Mouse (Mus musculus): ENCODE measurements at regions not wholly inside any gene's neighbourhood (a gene's known extent, or its start where the extent isn't known, plus 50 kb on each side); places are given as distances from the start of the nearest gene placed in this dataset.

DNA sequence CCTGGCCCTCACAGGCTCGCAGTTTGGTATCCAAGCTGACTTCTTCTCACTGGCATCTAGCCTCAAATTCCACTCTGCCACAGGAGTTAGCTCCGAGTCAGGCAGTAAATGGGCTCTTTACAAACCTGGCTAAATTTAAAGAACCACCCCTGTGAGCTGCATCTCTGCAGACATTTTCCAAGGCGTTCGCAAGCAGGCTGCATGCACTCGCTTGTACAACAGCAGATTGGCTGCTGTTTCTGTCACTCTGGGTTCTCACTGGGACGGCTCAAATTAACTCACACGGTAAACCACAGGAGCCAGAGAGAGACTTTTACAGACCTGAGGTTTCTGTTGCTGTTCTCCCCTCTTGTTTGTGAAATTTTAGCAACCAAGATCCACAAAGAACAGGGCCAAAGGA lies 321.3 kb upstream of the Noct start:
- Histone ChIP-seq H3K27ac (ENCODE audit: insufficient read depth, low read length) (no peak overlapping the region), H3K4me3 (ENCODE audit: insufficient read depth, low read length) (no peak overlapping the region), H3K4me1 (ENCODE audit: control insufficient read depth, insufficient read depth, low read length) (peaks cover 5% of the 10 kb centered on the region; the same call in 1 of the 2 replicates)
- TF ChIP-seq CTCF (IDR thresholded peaks at IDR 0.05; ENCODE audit: extremely low read depth, insufficient read depth, low read length) (no peak), POLR2A (IDR thresholded peaks at IDR 0.05; ENCODE audit: extremely low read depth, insufficient read depth, low read length) (no peak)

DNA sequence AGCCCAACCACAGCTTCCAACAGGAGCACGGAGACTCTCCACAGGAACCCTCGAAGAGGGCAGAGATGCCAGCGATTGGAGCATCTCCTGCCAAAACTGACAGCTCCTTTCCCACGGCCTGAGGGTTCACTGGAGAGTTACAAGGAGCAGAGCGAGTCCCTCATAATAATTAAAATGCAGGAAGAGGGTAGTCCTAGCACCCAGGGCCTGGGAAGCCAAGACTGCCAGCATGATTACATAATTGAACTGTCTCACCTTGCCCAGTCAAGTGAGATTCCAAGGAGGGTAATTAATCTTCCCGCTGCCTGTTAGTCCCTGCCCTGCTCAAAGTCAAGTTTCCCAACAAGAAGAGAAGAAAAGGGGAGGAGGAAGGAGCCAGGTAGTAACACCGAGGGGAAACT lies 319.5 kb upstream of the Noct start:
- no peak overlapping the region for H3K4me3 ChIP-seq (ENCODE audit: insufficient read depth, low read length)
- TF ChIP-seq POLR2A (IDR thresholded peaks at IDR 0.05; ENCODE audit: extremely low read depth, insufficient read depth, low read length) (no peak), CTCF (IDR thresholded peaks at IDR 0.05; ENCODE audit: extremely low read depth, insufficient read depth, low read length) (no peak)
- peaks cover 5% of the 10 kb centered on the region; the same call in 1 of the 2 replicates for H3K4me1 ChIP-seq (ENCODE audit: control insufficient read depth, insufficient read depth, low read length)
- no peak overlapping the region for H3K27ac ChIP-seq (ENCODE audit: insufficient read depth, low read length)

DNA sequence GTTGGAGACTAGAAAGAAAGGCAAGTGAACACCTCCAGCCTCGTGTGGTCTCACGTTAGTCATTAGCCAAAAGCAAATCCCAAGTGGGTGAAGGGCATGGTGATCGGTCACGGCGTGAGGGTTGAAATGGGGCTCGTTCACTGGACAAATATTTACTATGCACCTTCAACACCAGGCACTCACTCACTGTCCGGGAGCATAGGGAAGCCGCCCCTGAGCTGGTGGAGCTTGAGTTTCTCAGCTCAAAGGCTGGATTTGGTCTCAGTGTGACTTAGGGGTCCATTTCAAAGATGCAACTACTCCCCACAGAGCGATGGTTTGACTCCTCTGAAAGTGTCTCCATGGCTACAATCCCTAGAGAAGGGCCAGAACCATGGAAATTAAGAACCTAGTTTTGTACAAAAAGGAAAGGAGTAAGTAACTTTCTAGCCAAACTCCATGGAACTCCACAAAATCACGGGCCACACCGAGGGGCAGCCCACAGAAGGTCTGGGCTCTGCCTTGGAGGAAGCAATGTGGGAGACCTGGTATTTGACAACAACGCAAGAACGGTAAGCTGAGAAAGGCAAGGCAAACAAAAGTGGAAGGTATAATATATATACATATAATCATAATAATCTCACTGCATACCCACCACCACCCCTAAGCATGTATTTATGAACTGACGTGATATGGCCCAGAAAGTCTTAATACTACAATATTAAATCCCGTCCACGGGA lies 318.8 kb upstream of the Noct start:
- H3K27ac ChIP-seq (ENCODE audit: insufficient read depth, low read length), result no peak overlapping the region
- H3K4me3 ChIP-seq (ENCODE audit: insufficient read depth, low read length), result no peak overlapping the region
- peaks cover 5% of the 10 kb centered on the region; the same call in 1 of the 2 replicates for H3K4me1 ChIP-seq (ENCODE audit: control insufficient read depth, insufficient read depth, low read length)
- TF ChIP-seq POLR2A (IDR thresholded peaks at IDR 0.05; ENCODE audit: extremely low read depth, insufficient read depth, low read length) (no peak), CTCF (IDR thresholded peaks at IDR 0.05; ENCODE audit: extremely low read depth, insufficient read depth, low read length) (no peak)

DNA sequence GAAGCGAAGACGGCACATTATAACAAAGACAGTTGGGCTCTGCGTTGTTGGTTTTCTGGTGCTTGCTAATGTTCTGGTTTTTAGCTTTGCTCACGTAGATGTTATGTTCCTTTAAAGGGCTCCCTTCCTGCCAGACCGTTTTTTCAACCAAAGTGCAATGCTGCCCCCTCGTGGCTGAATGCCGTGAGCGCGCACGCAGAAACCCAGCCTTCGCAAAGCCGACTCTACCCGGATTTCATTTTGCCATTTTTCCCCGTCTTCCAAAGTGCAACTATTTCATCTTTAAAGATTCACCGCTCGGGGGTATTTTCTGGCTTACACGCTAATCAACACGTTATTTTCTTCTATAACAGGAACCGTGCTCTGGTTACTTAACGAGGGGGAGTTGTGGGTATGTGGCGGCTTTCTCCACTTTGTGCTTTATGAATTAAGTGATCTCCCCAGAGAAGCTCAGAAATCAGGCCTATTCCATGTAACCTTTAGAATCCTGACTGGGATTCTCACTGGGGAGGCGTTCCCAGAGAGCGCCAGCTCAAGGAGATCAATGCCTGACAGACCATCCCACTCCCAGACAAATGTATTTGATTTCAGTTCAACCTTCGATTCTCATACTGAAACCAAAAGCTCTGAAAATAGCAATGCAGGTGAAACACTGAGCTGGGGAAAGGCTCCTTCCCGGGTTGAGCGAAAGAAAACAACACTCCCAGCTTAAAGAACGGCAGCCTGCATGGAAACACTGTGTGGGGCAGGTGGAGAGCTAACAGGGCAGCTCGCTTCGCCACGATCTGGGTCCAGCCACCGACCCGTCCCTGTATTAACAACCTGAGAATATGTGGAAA lies 318.0 kb upstream of the Noct start:
- peaks cover 5% of the 10 kb centered on the region; the same call in 1 of the 2 replicates for H3K4me1 ChIP-seq (ENCODE audit: control insufficient read depth, insufficient read depth, low read length)
- TF ChIP-seq POLR2A (IDR thresholded peaks at IDR 0.05; ENCODE audit: extremely low read depth, insufficient read depth, low read length), result no peak
- TF ChIP-seq CTCF (IDR thresholded peaks at IDR 0.05; ENCODE audit: extremely low read depth, insufficient read depth, low read length), result peak; percentile 92
- 0 out of 2 replicates have a peak overlapping the region, but pooled peaks have one; percentile 17 for H3K27ac ChIP-seq (ENCODE audit: insufficient read depth, low read length)
- H3K4me3 ChIP-seq (ENCODE audit: insufficient read depth, low read length), result no peak overlapping the region

DNA sequence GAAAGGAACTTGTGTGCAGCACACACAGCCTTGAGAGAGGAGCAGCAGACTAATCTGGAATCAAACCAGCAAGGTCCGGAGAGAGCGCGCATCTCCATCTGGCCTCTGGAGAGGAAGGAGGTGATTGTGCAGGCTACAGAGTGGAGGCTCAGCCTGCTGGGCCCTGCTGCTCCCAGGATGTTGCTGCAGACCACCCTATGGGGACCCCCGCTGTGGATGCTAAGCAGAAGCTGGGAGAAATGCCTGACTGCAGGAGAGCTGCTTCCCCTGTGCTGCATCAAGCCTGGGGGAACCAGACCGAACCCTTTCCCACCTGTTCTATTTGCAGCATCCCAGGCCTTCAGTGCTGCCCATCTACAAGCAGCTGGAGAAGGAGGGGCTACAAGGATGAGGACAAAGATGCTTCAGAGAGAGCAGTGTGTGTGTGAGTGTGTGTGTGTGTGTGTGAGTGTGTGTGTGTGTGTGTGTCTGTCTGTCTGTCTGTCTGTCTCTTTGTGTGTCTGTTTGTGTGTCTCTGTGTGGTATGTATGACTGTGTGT lies 311.2 kb upstream of the Noct start:
- peaks cover 4% of the 10 kb centered on the region; the same call in 1 of the 2 replicates for H3K4me1 ChIP-seq (ENCODE audit: control insufficient read depth, insufficient read depth, low read length)
- H3K4me3 ChIP-seq (ENCODE audit: insufficient read depth, low read length), result no peak overlapping the region
- no peak overlapping the region for H3K27ac ChIP-seq (ENCODE audit: insufficient read depth, low read length)
- TF ChIP-seq POLR2A (IDR thresholded peaks at IDR 0.05; ENCODE audit: extremely low read depth, insufficient read depth, low read length) (no peak), CTCF (IDR thresholded peaks at IDR 0.05; ENCODE audit: extremely low read depth, insufficient read depth, low read length) (no peak)

DNA sequence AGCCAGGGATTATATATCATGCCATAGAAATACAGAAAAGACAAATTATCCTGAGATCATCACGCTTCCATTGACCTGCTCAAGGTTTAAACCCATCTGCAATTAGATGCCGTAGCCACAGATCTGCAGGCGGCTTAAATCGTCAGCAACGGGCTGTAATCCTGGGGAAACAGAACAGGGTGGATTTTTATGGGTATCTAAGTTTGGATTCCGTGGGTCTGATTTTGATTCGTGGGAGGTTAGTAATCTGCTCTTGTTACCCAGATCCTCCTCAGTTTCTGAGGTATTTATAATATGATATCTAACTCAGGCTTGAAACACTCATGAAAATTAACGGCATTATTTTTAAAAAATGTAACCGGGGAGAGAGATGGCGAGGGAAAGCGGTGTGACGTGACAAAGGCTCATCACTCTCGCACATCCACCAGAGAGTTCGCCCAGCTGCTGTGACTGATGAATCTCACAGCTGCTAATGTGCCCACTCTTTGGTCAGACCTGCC lies 309.3 kb upstream of the Noct start:
- H3K4me3 ChIP-seq (ENCODE audit: insufficient read depth, low read length), result no peak overlapping the region
- no peak overlapping the region for H3K27ac ChIP-seq (ENCODE audit: insufficient read depth, low read length)
- TF ChIP-seq POLR2A (IDR thresholded peaks at IDR 0.05; ENCODE audit: extremely low read depth, insufficient read depth, low read length) (no peak), CTCF (IDR thresholded peaks at IDR 0.05; ENCODE audit: extremely low read depth, insufficient read depth, low read length) (no peak)
- H3K4me1 ChIP-seq (ENCODE audit: control insufficient read depth, insufficient read depth, low read length), result peaks cover 4% of the 10 kb centered on the region; the same call in 1 of the 2 replicates

DNA sequence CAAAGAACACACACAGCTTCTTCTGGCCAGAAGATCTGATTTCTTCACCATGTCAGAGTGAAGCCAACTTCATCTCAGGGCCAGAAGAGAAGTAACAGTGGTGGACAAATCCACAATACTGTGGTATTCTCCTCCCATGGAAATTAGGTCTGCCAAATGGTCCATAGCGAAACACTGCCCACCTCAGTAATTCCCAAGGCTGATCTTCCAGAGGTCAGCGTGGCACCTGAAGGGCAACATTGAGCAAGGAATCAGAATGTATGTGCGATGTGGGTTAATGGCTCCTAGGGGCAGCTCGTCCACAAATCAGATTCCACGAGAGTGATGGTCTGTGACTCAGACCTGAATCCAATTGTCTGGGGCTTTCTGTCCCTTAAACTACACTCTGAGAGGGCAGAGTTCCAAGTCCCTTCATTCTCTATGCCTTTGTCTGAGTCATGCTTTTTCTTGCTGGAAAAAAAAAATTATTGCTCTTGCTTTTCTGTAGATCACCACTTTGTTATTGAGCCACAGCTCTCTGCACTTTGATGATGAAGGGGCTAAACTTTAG lies 307.9 kb upstream of the Noct start:
- H3K4me3 ChIP-seq (ENCODE audit: insufficient read depth, low read length), result no peak overlapping the region
- no peak overlapping the region for H3K27ac ChIP-seq (ENCODE audit: insufficient read depth, low read length)
- no peak for TF ChIP-seq CTCF (IDR thresholded peaks at IDR 0.05; ENCODE audit: extremely low read depth, insufficient read depth, low read length)
- peaks cover 4% of the 10 kb centered on the region; the same call in 1 of the 2 replicates for H3K4me1 ChIP-seq (ENCODE audit: control insufficient read depth, insufficient read depth, low read length)

DNA sequence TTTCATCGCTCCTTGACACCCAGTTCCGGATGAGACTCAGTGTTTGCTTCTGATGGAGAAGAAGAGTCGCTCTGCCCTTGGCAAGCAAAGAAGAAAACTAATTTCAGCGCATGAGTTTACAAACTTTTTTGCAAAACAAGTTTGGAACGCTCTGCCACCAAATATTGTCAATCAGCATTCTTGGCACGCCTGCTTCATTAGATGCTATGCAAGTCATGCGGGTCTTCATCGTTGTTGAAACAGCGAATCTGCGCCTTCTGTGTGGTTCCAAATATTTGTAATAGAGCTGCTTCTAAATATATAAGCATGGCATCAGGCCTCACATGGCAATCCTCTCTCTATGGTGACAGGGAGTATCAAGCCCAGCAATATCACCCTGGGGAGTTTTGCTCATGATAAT lies 301.9 kb upstream of the Noct start:
- Histone ChIP-seq H3K27ac (ENCODE audit: insufficient read depth, low read length) (no peak overlapping the region), H3K4me1 (ENCODE audit: control insufficient read depth, insufficient read depth, low read length) (peaks cover 1% of the 10 kb centered on the region; the same call in 1 of the 2 replicates), H3K4me3 (ENCODE audit: insufficient read depth, low read length) (no peak overlapping the region; the same call in 1 of the 2 replicates)
- TF ChIP-seq CTCF (IDR thresholded peaks at IDR 0.05; ENCODE audit: extremely low read depth, insufficient read depth, low read length) (no peak), POLR2A (IDR thresholded peaks at IDR 0.05; ENCODE audit: extremely low read depth, insufficient read depth, low read length) (no peak)

DNA sequence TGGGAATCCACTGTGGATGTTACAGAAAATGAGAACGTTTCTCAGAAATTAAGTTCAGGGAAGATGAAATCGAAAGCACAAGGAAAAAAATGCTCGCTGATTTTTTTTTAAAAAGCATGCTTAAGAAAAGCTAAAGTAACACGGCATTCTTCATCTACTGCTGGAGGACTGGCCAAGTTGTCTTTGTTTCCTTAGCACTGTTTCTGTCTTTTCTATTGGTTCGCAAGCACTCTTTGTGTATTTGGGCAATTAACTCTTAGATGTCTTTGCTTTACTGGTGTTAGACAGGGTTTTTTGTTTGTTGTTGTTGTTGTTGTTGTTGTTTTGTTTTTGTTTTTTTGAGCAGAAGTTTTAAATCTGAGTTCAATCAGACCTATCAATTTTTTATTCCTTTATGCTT lies 301.4 kb upstream of the Noct start:
- Histone ChIP-seq H3K4me3 (ENCODE audit: insufficient read depth, low read length) (no peak overlapping the region; the same call in 1 of the 2 replicates), H3K4me1 (ENCODE audit: control insufficient read depth, insufficient read depth, low read length) (peaks cover 1% of the 10 kb centered on the region; the same call in 1 of the 2 replicates), H3K27ac (ENCODE audit: insufficient read depth, low read length) (no peak overlapping the region)
- TF ChIP-seq CTCF (IDR thresholded peaks at IDR 0.05; ENCODE audit: extremely low read depth, insufficient read depth, low read length) (no peak), POLR2A (IDR thresholded peaks at IDR 0.05; ENCODE audit: extremely low read depth, insufficient read depth, low read length) (no peak)

Measured in cortical plate, adult 2 months (tissue).